Mouse (Mus musculus) limb, embryonic 14.5 days (tissue): ENCODE results near the gene Lbhd2. TPM values are rescaled to one million over a fixed set of nuclear protein-coding genes. Genes with fewer than 3 reads are reported as not detected.

ENCODE experiments used
- ATAC-seq: fragments of 200-750 bp; cut with Nextera tagmentation; 2 replicates; pipeline ENCODE4 v1.8.0; 2017; ENCODE audit warnings: low read depth, moderate number of reproducible peaks, moderate TSS enrichment; ENCODE audit not compliant: low FRiP score
- DNase-seq: peaks from one replicate; pipeline ENCODE4 v3.0.0-alpha.2; 2015; ENCODE audit warnings: low spot score
- H3K27ac ChIP-seq: fragments of 300-500 bp; sonication (generic); replicated peaks from 2 replicates; pipeline ENCODE4 v1.5.1; 2014; ENCODE audit warnings: low read depth, mild to moderate bottlenecking, low read length, moderate library complexity, mixed read lengths
- H3K27me3 ChIP-seq: fragments of 300-500 bp; sonication (generic); 2 replicates; pipeline ENCODE4 v1.6.1; 2014; ENCODE audit warnings: low read length, mixed read lengths; ENCODE audit not compliant: control insufficient read depth, insufficient read depth
- H3K36me3 ChIP-seq: fragments of 300-500 bp; sonication (generic); 2 replicates; pipeline ENCODE4 v1.6.1; 2014; ENCODE audit warnings: mild to moderate bottlenecking, low read length, moderate library complexity, mixed read lengths; ENCODE audit not compliant: control insufficient read depth, insufficient read depth
- H3K4me1 ChIP-seq: fragments of 300-500 bp; sonication (generic); 2 replicates; pipeline ENCODE4 v1.6.1; 2014; ENCODE audit warnings: antibody characterized with exemption, low read length, mixed read lengths; ENCODE audit not compliant: control insufficient read depth, insufficient read depth
- H3K4me2 ChIP-seq: fragments of 300-500 bp; sonication (generic); replicated peaks from 2 replicates; pipeline ENCODE4 v1.6.1; 2014; ENCODE audit warnings: low read depth, mild to moderate bottlenecking, low read length, moderate library complexity; ENCODE audit not compliant: severe bottlenecking
- H3K4me3 ChIP-seq: fragments of 300-500 bp; sonication (generic); replicated peaks from 2 replicates; pipeline ENCODE4 v1.5.1; 2014; ENCODE audit warnings: low read length
- H3K9ac ChIP-seq: fragments of 300-500 bp; sonication (generic); 2 replicates; pipeline ENCODE4 v1.6.1; 2014; ENCODE audit warnings: mild to moderate bottlenecking, low read depth, low read length, moderate library complexity; ENCODE audit not compliant: severe bottlenecking
- H3K9me3 ChIP-seq: fragments of 300-500 bp; sonication (generic); 2 replicates; pipeline ENCODE4 v1.6.1; 2016; ENCODE audit warnings: low read length; ENCODE audit not compliant: control insufficient read depth
- POLR2A ChIP-seq: fragments of 200-500 bp; IDR thresholded peaks from 2 replicates; pipeline ENCODE4 v1.8.0; 2012; ENCODE audit warnings: inconsistent platforms, mild to moderate bottlenecking, moderate library complexity, borderline replicate concordance; ENCODE audit not compliant: insufficient read depth, insufficient read length; ENCODE audit errors: extremely low read depth
- WGBS: fragments of 180-500 bp; shearing (Covaris S2); extraction: QIAGEN DNeasy Blood & Tissue Kit; methylation state at CpG from one replicate; pipeline ENCODE4 v1.1.7; 2014; 5-methylcytosine and 5-hydroxymethylcytosine counted together
- polyA plus RNA-seq, 2 experiments: library from polyadenylated mRNA; depleted of rRNA in 1 of 2; stranded (reverse) in 1 of 2; unstranded in 1 of 2; fragments of >200 nt; fragmentation: Nextera tagmentation in 1 of 2; extraction: Ambion mirVana in 1 of 2; gene quantifications; 2 replicates each; pipeline versions ENCODE4 v1.2.1 to v1.2.3; 2012 to 2014

Gene Lbhd2
- polyA plus RNA-seq, 2 experiments, result 11.0 to 19.2 TPM

GRCm38 (mm10) chr12:111443011-111443870, 36.6 kb downstream of the Lbhd2 start:
- Histone ChIP-seq H3K4me2 (peak overlapping the region; percentile 70), H3K27me3 (peaks cover 82% of the 10 kb centered on the region), H3K9ac (no peak overlapping the region), H3K27ac (no peak overlapping the region), H3K36me3 (no peaks in the 10 kb centered on the region), H3K4me1 (peaks cover 16% of the 10 kb centered on the region), H3K9me3 (no peaks in the 10 kb centered on the region), H3K4me3 (peak overlapping the region; percentile 39)
- ATAC-seq (no peak), DNase-seq (no peak)
- WGBS, result 14% methylated on average over 15 of the region's 15 CpGs
- no peak for TF ChIP-seq POLR2A

GRCm38 (mm10) chr12:111443921-111444831, 37.6 kb downstream of the Lbhd2 start:
- H3K9me3 ChIP-seq, result no peaks in the 10 kb centered on the region
- H3K4me3 ChIP-seq, result no peak overlapping the region
- H3K4me1 ChIP-seq, result peaks cover 19% of the 10 kb centered on the region
- no peak for TF ChIP-seq POLR2A
- peaks cover 85% of the 10 kb centered on the region for H3K27me3 ChIP-seq
- H3K9ac ChIP-seq, result no peak overlapping the region
- no peak for DNase-seq
- no peak for ATAC-seq
- no peak overlapping the region for H3K27ac ChIP-seq
- no peaks in the 10 kb centered on the region for H3K36me3 ChIP-seq
- WGBS, result 30% methylated on average over 10 of the region's 10 CpGs
- no peak overlapping the region for H3K4me2 ChIP-seq

DNA sequence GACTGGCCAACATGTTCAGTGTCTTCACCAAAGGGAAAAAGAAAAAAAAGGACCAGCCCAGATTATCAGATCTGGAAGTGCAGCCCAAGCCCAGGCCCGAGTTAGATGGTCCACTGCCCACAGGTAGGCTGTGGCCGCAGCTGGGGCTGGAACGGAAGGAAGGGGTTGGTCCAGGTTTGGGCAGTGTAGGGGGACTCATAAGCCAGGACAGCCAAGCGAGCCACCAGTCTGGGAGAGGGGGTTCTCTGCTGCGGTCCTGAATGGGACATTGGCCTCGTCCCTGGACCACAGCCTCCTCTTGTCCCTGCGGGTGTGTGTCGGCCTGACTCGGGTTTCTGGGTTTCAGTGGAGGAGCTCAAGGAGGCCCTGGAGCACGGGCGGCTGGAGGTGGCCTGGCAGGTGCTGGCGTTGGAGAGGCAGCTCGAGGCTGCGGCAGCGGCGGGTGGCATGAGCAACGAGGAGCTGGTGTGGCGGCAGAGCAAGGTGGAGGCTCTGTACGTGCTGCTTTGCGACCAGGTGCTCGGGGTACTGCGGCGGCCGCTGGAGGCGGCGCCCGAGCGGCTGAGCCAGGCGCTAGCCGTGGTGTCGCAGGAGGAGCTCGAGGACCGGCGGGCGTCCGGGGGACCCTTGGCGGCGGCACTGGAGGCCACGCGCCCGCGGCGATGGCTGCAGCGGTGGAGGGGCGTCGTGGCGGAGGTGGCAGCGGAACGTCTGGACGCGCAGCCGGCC, 38.7 kb downstream of the Lbhd2 start:
- no peak for TF ChIP-seq POLR2A
- no peak overlapping the region for H3K9ac ChIP-seq
- peaks cover 93% of the 10 kb centered on the region for H3K27me3 ChIP-seq
- H3K27ac ChIP-seq, result no peak overlapping the region
- H3K36me3 ChIP-seq, result no peaks in the 10 kb centered on the region
- H3K4me2 ChIP-seq, result peak overlapping the region; percentile 42
- H3K9me3 ChIP-seq, result no peaks in the 10 kb centered on the region
- DNase-seq (no peak), ATAC-seq (no peak)
- H3K4me1 ChIP-seq, result peaks cover 19% of the 10 kb centered on the region
- WGBS, result 3% methylated on average over 48 of the region's 52 CpGs
- H3K4me3 ChIP-seq, result peak overlapping the region; percentile 21

- ATAC-seq, result no peak
- Histone ChIP-seq H3K4me2 (peak overlapping the region; percentile 42), H3K9me3 (no peaks in the 10 kb centered on the region), H3K4me1 (peaks cover 23% of the 10 kb centered on the region), H3K9ac (no peak overlapping the region), H3K36me3 (no peaks in the 10 kb centered on the region), H3K27ac (no peak overlapping the region), H3K27me3 (peaks cover 91% of the 10 kb centered on the region), H3K4me3 (peak overlapping the region; percentile 21)
- DNase-seq, result no peak
- 9% methylated on average over 25 of the region's 27 CpGs for WGBS
- TF ChIP-seq POLR2A, result no peak
Measured at GRCm38 (mm10) chr12:111445890-111446613, 39.4 kb downstream of the Lbhd2 start.
